Mouse (Mus musculus): ENCODE data around the gene Ublcp1.

GRCm38 (mm10) chr11:44408626-44409025 lies 61.7 kb downstream of the Ublcp1 start:
- TF ChIP-seq POLR2A (IDR thresholded peaks at IDR 0.05; ENCODE audit: borderline replicate concordance, low read depth, low read length) = no peak
- no peak for TF ChIP-seq CTCF (IDR thresholded peaks at IDR 0.05; ENCODE audit: low read depth, low read length)

All from bone marrow macrophage, adult 2 months (primary cell).